Mouse (Mus musculus): ENCODE measurements around the gene Fam229b. TPM values are rescaled to one million over a fixed set of nuclear protein-coding genes. Genes with fewer than 3 reads are reported as not detected.

Fam229b gene
- polyA plus RNA-seq, 1 experiment: 0.45 TPM

- no peak for DNase-seq (ENCODE audit: low read depth, low spot score)
- WGBS: 92% methylated on average over 14 of the region's 14 CpGs
Observed at GRCm38 (mm10) chr10:39140843-39141242, 7.1 kb upstream of the Fam229b start.

GRCm38 (mm10) chr10:39138761-39139160 is 5.0 kb upstream of the Fam229b start:
- WGBS: 83% methylated on average over 6 of the region's 6 CpGs
- no peak for DNase-seq (ENCODE audit: low read depth, low spot score)

GRCm38 (mm10) chr10:39137766-39138165 is 4.1 kb upstream of the Fam229b start:
- 88% methylated on average over 3 of the region's 3 CpGs for WGBS

GRCm38 (mm10) chr10:39121412-39121811 is 12.3 kb downstream of the Fam229b start:
- no peak for DNase-seq (ENCODE audit: low read depth, low spot score)
- 23% methylated on average over 4 of the region's 4 CpGs for whole genome bisulfite sequencing

More at GRCm38 (mm10) chr10:39137766-39138165, 4.1 kb upstream of the Fam229b start:
- no peak for DNase-seq (ENCODE audit: low read depth, low spot score)

GRCm38 (mm10) chr10:39109489-39109874 is 24.2 kb downstream of the Fam229b start:
- WGBS: 45% methylated on average over 4 of the region's 4 CpGs
- DNase-seq (ENCODE audit: low read depth, low spot score): no peak

- DNase-seq (ENCODE audit: low read depth, low spot score): no peak
- WGBS: 45% methylated on average over 10 of the region's 10 CpGs
Observed at GRCm38 (mm10) chr10:39108837-39109488, 24.8 kb downstream of the Fam229b start.

- WGBS: 57% methylated on average over 4 of the region's 4 CpGs
- no peak for DNase-seq (ENCODE audit: low read depth, low spot score)
Observed at GRCm38 (mm10) chr10:39106935-39107334, 26.8 kb downstream of the Fam229b start.

GRCm38 (mm10) chr10:39106413-39106812 is 27.3 kb downstream of the Fam229b start:
- WGBS: 79% methylated on average over 3 of the region's 3 CpGs

GRCm38 (mm10) chr10:39104803-39105449 is 28.8 kb downstream of the Fam229b start:
- no peak for DNase-seq (ENCODE audit: low read depth, low spot score)
- 82% methylated on average over 8 of the region's 8 CpGs for WGBS

More at GRCm38 (mm10) chr10:39106413-39106812, 27.3 kb downstream of the Fam229b start:
- no peak for DNase-seq (ENCODE audit: low read depth, low spot score)

GRCm38 (mm10) chr10:39098746-39099145 is 35.0 kb downstream of the Fam229b start:
- DNase-seq (ENCODE audit: low read depth, low spot score): no peak
- 89% methylated on average over 10 of the region's 10 CpGs for WGBS

- WGBS: 79% methylated on average over 9 of the region's 9 CpGs
- no peak for DNase-seq (ENCODE audit: low read depth, low spot score)
Observed at GRCm38 (mm10) chr10:39096981-39097380, 36.7 kb downstream of the Fam229b start.

GRCm38 (mm10) chr10:39072048-39072447 is 61.7 kb downstream of the Fam229b start:
- DNase-seq (ENCODE audit: low read depth, low spot score): no peak
- 57% methylated on average over 4 of the region's 4 CpGs for WGBS

Other genes with a start within 250 kb of the Fam229b start
- 13.9 and 17.4 TPM in 2 replicates for gene Lama4, start 168.4 kb downstream of the Fam229b start, polyA plus RNA-seq (2012; rRNA removed)
- gene Tube1, start 62 bp upstream of the Fam229b start, polyA plus RNA-seq (2012; rRNA removed): 3.1 and 3.7 TPM in 2 replicates
- gene Ccn6, start 29.9 kb upstream of the Fam229b start, polyA plus RNA-seq (2012; rRNA removed): not detected in 2 replicates
- 9.1 and 11.1 TPM in 2 replicates for gene Fyn, start 234.9 kb upstream of the Fam229b start, polyA plus RNA-seq (2012; rRNA removed)

Data from large intestine, adult 2 months (tissue).